Mouse (Mus musculus): ENCODE measurements around the gene Sh3gl1.

The Sh3gl1 gene

DNA sequence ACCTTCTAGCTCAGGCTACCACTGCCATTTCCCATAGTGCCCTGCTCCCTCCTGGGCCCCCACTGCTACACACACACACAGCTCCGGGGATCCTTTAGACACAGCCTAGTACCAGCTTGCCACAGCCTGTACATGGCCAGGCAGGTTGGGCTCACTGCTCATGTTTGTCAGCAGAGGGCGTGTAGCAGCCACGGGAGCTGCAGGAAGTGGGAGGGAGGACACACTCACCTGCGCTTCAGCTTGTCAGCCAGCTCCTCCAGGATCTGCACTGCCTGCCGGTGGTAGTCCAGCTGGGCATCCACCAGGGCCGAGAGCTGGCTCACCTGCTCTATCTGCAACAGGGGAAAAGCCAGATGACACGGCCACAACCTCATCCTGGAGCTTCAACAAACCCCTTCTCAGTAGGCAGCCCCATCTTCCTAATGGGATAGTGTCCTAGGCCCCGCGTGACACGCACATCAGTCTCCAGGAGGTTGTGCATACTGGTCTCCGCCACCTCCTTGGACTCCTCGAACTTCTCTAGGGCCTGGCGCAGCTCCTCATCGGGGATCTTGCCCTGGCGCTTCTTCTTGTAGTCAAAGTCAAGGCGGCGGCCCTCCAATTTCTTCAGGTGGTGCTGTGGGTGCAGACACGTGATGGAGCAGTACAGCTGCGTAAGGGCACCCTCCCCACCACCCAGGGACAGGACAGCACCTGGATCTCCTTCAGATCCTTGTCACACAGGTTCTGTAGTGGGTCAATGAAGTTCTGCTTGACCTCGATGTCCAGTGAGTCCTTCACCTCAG lies 17.9 kb downstream of the Sh3gl1 start:
- DNase-seq: peak; percentile 66

DNA sequence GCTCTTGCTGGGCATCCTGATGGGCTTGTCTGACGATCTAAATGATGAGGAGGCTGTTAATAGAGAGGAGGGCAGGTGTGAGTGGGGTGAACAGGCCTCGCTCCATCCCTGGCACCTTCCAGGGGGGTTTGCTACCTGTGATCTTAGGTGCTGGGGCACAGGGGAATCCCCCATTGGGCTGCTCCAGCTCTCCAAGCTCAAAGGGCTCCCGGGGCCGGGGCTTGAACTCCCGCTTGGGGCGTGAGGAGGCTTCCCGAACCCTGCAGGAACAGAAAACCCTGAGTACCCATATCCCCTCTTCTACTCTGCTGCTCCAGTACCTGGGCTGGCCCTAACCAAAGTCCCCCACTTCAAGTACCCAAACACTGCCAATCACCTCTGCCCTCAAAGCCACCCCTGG lies 18.6 kb downstream of the Sh3gl1 start:
- DNase-seq: no peak

GRCm38 (mm10) chr17:56016793-56017785 lies 19.3 kb downstream of the Sh3gl1 start:
- DNase-seq: no peak

- no peak for DNase-seq
Observed at GRCm38 (mm10) chr17:56016382-56016781, 20.1 kb downstream of the Sh3gl1 start.

- DNase-seq: no peak
Observed at GRCm38 (mm10) chr17:56015293-56015692, 21.1 kb downstream of the Sh3gl1 start.

DNA sequence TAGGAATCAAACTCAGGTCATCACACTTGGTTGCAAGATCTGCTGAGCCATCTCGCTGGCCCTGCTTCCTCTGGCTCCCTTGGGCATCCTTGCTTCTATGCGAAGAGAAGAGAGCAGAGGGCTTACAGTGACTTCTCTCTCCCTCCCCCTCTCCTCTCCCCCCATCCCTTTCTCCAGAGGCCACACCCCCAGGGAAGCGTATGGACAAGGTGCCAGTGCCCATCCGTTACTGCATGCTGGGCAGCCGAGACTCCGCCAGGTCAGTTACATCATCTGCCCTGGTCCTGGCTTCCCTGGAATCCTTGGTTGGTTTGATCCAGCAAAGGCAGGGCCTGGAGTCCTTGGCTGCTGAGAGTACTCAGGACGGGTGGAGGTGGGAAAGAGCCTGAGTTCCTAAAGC lies 25.0 kb downstream of the Sh3gl1 start:
- DNase-seq: no peak

DNA sequence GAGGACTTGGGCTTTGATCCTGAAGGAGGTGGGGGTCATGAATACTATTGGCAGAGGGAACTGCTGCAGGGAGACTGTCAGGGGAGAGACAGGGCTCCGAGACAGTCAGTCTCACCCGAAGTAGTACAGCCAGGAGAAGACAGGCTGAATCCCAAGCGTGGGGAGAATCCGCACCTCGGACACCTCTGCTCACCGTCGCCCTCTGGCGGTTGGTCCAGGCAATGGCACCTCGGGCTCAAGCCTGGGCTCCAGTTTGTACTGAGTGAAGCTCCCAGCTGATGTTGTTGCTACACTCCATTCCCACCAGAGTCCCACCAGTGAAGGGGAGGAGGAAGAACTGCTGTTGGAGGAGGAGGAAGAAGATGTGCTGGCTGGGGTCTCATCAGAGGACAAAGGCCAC lies 25.8 kb downstream of the Sh3gl1 start:
- peak; percentile 81 for DNase-seq

DNA sequence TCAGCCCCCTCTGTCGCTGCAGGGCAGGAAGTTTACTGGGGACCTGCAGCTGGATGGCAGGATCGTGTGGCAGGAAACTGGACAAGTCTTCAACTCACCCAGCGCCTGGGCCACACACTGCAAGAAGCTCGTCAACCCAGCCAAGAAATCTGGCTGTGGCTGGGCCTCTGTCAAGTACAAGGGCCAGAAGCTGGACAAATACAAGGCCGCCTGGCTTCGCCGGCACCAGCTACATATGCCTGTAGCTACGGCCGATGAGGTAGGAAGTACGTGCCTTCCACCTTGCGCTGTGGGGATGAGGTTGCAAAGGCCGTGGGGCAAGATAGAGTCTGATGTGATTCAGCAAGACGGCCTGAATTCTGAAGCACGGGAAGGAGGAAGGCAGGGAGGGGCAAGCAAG lies 26.2 kb downstream of the Sh3gl1 start:
- no peak for DNase-seq

- DNase-seq: no peak
Observed at GRCm38 (mm10) chr17:56009962-56010240, 26.5 kb downstream of the Sh3gl1 start.

DNA sequence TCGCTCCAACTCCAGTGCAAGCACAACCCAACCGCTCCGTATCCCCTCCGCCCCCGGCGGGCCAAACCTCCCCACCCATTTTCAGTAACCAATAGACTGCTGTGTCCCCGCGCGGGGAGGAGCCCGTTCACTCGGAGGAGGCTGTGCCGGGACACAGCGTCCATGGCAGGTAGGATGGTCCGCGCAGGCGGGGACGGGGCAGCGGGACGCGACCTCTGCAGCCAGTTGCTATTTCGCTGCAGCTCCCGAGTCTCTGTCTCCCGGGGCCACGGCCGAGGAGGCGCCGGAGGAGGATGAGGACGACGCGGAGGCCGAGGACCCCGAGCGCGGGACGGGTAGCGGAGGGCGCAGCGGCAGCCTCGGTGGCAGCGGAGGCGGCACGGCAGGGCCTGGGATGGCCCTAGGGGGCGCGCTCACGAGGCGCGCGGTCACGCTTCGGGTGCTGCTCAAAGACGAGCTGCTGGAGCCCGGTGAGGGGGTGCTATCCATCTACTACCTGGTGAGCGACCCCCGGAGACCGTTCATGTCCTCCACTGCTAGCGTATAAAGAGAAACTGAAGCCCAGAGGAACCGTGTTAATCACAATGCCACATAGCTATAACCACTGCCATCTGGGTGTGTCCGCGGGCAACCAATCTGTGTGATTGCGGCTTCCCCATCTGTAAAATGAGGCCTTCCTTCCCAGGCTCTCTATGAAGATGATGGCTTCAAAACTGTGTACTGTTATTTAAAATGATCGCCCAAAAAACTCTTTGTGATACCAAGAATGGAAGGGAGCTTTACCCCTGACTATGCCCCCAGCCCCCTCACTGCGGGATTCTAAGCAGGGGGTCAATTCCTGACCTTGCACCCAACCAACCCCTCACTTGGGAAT lies 27.1 kb downstream of the Sh3gl1 start:
- DNase-seq: peak; percentile 94

GRCm38 (mm10) chr17:56008356-56009087 lies 27.9 kb downstream of the Sh3gl1 start:
- DNase-seq: peak; percentile 96

DNA sequence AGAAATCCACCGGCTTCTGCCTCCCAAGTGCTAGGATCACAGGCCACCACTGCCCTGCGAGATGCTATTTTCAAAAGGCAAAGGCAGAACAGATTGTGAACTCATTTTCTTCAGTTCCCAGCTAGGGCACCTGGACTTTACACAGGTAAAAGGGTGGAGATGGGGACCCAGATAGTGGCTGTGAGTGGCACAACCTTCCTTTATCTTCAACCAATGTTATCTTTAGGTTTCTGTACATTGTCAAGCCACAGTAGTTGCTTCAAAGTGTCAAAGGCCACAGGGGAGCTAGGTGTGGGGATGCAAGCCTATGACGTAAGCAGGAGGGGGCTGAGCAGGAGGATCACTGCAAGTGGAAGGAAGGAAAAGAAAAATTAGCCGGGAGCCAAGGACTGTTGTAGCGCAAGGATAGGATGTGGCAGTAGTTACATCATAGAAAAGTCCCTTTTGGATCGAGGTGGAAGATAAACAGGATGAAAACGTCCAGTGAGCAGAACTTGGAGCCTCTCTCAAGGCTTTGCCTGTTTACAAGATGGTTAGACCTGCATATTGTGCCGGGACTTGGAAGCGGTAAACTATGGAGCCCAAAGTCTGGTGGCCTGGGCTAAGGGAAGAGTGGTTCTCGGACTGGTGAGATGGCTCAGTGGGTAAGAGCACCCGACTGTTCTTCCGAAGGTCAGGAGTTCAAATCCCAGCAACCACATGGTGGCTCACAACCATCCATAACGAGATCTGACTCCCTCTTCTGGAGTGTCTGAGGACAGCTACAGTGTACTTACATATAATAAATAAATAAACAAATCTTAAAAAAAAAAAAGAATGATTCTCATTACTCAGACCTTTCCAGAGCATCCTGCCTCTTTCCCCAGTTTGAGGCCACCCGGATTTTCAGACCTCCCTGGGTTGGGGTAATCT lies 28.7 kb downstream of the Sh3gl1 start:
- no peak for DNase-seq

GRCm38 (mm10) chr17:56006956-56007355 lies 29.5 kb downstream of the Sh3gl1 start:
- peak; percentile 41 for DNase-seq

GRCm38 (mm10) chr17:56005415-56006061 lies 30.9 kb downstream of the Sh3gl1 start, which contains the start of the genes Stap2 and Mpnd:
Gene Stap2 (minus strand): TSS chr17:56005584.
Gene Mpnd (plus strand): TSS chr17:56005711.
- peak; percentile 76 for DNase-seq

DNA sequence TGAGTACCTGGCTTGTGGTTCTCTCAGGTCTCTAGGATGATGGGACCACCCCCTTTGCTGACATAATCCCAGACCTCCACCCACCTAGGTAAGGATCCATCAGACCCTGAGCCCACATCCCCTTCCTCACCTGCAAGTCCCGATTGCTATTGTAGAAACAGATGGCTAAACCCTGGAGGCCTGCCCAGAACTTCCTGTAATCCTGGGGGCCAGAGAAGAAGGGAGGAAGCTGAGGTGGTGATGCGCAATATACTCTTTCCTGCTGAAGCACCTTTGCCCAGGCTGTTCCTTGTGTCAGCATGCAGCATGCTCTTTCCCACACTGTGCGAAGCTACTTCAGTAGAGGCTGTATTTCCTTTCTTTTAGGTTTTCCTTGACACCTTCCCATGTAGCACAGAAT lies 33.4 kb downstream of the Sh3gl1 start:
- DNase-seq: no peak

DNA sequence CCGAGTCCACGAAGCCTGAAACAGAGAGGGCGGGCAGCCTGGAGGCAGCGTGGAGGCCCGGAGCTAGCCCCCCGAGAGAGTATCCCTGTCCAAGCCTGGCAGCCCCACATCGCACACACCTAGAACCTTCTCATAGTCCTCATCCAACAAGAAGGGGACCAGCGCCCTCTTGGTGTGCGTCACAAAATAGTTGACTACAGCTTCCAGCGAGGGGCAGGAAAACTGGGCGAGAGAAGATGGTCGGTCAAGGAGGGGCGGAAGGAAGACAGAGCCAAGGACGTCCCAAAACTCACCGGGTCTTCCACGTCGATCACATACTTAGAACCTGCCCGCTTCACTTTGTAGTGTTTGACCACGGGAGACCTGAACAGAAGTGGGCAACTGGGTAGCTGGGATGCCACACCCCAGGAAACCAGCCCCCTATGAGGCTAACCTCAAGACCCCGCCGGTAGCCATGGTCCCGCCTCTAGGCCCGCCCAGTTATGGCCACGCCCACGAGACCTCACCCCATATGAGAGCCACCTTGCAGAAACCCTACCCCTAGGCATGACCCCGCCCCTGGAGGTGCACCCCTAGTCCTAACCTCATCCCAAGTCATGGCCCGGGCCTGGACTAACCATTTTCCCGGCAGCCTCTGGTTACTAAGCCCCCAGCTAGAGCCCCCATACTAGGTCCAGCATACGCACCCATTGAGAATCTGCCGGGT lies 36.5 kb downstream of the Sh3gl1 start:
- DNase-seq: no peak

DNA sequence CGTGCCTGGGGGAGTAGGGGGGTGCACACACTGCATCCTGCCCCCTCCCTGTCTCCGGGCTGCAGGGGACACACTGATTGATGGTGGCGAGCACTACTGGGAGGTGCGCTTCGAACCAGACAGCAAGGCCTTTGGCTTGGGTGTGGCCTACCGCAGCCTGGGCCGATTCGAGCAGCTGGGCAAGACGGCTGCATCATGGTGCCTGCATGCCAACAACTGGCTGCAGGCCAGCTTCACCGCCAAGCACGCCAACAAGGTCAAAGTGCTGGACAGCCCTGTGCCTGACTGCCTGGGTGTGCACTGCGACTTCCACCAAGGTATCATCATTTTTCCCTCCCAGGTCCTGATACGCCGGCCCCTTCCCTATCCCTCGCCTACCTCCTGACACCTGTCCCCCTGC lies 40.4 kb downstream of the Sh3gl1 start:
- peak; percentile 70 for DNase-seq

DNA sequence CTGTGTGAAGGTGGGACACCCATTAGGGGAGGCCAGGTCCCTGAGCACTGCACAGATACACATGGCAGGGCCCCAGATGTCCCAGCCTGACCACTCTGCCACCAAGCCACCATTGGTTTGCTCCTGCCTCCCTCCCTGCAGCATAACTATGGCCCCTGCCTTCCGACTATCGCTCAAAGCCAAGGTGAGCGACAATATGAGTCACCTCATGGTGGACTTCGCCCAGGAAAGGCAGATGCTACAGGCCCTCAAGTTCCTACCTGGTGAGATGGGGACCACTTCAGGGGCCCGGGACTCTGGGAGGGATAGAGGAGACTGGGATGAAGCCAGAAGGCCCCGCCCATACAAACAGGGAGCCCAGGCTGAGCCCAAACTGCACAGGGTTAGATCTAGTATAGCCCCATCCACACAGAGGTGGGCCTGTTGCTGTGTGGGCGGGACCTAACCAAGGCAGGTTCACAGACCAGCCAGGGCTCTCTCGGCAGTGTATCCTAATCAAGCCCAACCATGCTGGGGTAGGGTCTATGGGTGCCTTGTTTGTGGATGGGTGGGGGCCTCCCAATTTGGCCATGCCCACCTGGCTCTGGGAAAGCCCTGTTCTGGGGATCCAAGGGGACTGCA lies 46.0 kb downstream of the Sh3gl1 start:
- DNase-seq: no peak
